Mouse (Mus musculus) heart, embryonic 12.5 days (tissue): ENCODE measurements around the gene Gramd4. TPM values are rescaled to one million over a fixed set of nuclear protein-coding genes. Genes with fewer than 3 reads are reported as not detected.
"Not testable (repeated sequence)": the region's sequence is repeated elsewhere in the genome, so short reads cannot be mapped to it uniquely, and the experiment has no call there.

Source experiments
- ATAC-seq: fragments of 200-750 bp; cut with Nextera tagmentation; 2 replicates; pipeline ENCODE4 v1.8.0; 2017; ENCODE audit warnings: moderate TSS enrichment, moderate library complexity; ENCODE audit not compliant: insufficient number of reproducible peaks, low FRiP score
- H3K27ac ChIP-seq: fragments of 300-500 bp; sonication (generic); 2 replicates; pipeline ENCODE4 v1.5.1; 2016; ENCODE audit warnings: mild to moderate bottlenecking, moderate library complexity; ENCODE audit not compliant: poor library complexity, severe bottlenecking
- H3K27me3 ChIP-seq: fragments of 300-500 bp; sonication (generic); replicated peaks from 2 replicates; pipeline ENCODE4 v1.6.1; 2016; ENCODE audit warnings: mild to moderate bottlenecking, moderate library complexity
- H3K36me3 ChIP-seq: fragments of 300-500 bp; sonication (generic); 2 replicates; pipeline ENCODE4 v1.6.1; 2016; ENCODE audit warnings: mild to moderate bottlenecking, moderate library complexity
- H3K4me1 ChIP-seq: fragments of 300-500 bp; sonication (generic); replicated peaks from 2 replicates; pipeline ENCODE4 v1.6.1; 2016; ENCODE audit warnings: mild to moderate bottlenecking
- H3K4me2 ChIP-seq: fragments of 300-500 bp; sonication (generic); 2 replicates; pipeline ENCODE4 v1.6.1; 2016; ENCODE audit warnings: mild to moderate bottlenecking, moderate library complexity
- H3K4me3 ChIP-seq: fragments of 300-500 bp; sonication (generic); 2 replicates; pipeline ENCODE4 v1.5.1; 2016; ENCODE audit warnings: mild to moderate bottlenecking
- H3K9ac ChIP-seq: fragments of 300-500 bp; sonication (generic); 2 replicates; pipeline ENCODE4 v1.6.1; 2016; ENCODE audit warnings: mild to moderate bottlenecking, moderate library complexity
- H3K9me3 ChIP-seq: fragments of 300-500 bp; sonication (generic); replicated peaks from 2 replicates; pipeline ENCODE4 v1.6.1; 2016; ENCODE audit warnings: mild to moderate bottlenecking, moderate library complexity
- WGBS: fragments of 180-500 bp; shearing (Covaris S2); methylation state at CpG from one replicate; pipeline ENCODE4 v1.1.7; 2016; 5-methylcytosine and 5-hydroxymethylcytosine counted together
- polyA plus RNA-seq: library from polyadenylated mRNA; unstranded; fragments of >200 nt; fragmentation: Nextera tagmentation; extraction: Ambion mirVana; gene quantifications from 2 replicates; pipeline ENCODE4 v1.2.1, GENCODE M21; 2016

Gramd4 gene
- polyA plus RNA-seq, 1 experiment from 2014 or later = 14.3 TPM

DNA sequence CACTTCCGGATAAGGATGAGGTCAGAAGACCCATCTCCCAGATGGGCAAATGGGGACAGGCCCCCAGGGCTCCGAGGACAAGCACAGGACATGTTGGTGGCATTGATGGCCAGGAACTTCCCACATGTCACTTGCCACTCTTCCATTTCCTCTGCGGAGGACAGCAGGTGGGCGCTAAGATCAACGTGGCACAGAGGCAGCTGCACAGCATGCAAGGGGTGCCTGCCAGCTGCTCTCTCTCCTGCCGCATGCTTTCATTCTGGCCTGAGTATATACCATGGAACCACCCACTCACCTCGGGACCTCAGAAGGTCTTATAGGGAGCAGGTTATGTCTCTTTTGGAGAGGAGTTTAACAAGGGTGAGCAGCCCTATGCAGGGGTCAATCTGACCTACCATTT lies 87.1 kb downstream of the Gramd4 start:
- ATAC-seq = no peak
- H3K4me3 ChIP-seq = no peak overlapping the region
- H3K9me3 ChIP-seq = no peaks in the 10 kb centered on the region
- WGBS = 76% methylated on average over 7 of the region's 7 CpGs
- H3K4me1 ChIP-seq = no peaks in the 10 kb centered on the region
- no peak overlapping the region for H3K27ac ChIP-seq
- H3K36me3 ChIP-seq = peaks cover 79% of the 10 kb centered on the region
- H3K9ac ChIP-seq = no peak overlapping the region
- H3K27me3 ChIP-seq = no peaks in the 10 kb centered on the region
- H3K4me2 ChIP-seq = no peak overlapping the region

DNA sequence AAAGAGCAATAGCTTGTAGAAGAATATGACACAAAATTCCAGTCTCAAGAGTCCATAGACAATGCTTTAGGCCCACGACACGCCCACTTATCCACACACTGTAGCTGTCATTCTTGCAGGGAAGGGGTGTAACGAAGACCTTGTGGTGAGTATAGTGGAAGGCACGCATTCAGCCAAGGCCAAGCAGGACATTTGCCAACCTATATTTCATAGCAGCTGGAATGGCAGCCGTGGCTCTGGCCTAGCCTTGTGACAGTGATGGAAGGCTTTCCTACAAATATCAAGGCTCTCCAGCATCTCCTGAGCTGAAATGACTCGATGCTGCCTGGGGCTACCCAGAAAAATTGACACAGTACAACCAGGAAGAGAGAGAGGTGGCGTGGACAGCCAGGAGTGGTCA lies 87.6 kb downstream of the Gramd4 start:
- Histone ChIP-seq H3K4me3 (no peak overlapping the region), H3K27me3 (no peaks in the 10 kb centered on the region), H3K36me3 (peaks cover 81% of the 10 kb centered on the region), H3K4me2 (no peak overlapping the region), H3K9me3 (no peaks in the 10 kb centered on the region), H3K9ac (no peak overlapping the region), H3K27ac (no peak overlapping the region), H3K4me1 (no peaks in the 10 kb centered on the region)
- 81% methylated on average over 7 of the region's 7 CpGs for WGBS
- no peak for ATAC-seq

DNA sequence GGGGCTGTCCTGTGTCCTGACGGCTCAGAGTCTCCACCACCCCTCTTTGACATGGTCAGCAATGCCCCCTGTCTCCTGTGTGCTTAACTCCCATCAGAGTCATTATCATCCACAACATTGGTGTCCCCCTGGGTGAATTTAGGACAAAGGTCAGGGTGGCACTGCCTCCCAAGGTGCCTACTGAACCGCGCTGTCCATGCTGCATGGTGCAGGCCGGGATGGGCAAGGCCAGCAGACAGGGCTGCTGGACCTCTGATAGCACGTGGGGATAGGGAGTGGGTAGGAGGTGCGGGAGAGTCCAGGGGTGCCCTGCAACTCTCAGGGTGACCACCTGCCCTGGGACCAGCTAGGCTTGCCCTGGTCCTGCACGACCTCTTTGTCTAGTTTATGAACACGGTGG lies 89.4 kb downstream of the Gramd4 start:
- 86% methylated on average over 8 of the region's 8 CpGs for WGBS
- Histone ChIP-seq H3K27me3 (no peaks in the 10 kb centered on the region), H3K4me1 (no peaks in the 10 kb centered on the region), H3K9ac (no peak overlapping the region), H3K27ac (no peak overlapping the region), H3K4me2 (no peak overlapping the region), H3K4me3 (no peak overlapping the region), H3K9me3 (no peaks in the 10 kb centered on the region), H3K36me3 (peaks cover 82% of the 10 kb centered on the region)
- 0 out of 2 replicates have a peak, but pooled peaks have one; percentile 15 for ATAC-seq

DNA sequence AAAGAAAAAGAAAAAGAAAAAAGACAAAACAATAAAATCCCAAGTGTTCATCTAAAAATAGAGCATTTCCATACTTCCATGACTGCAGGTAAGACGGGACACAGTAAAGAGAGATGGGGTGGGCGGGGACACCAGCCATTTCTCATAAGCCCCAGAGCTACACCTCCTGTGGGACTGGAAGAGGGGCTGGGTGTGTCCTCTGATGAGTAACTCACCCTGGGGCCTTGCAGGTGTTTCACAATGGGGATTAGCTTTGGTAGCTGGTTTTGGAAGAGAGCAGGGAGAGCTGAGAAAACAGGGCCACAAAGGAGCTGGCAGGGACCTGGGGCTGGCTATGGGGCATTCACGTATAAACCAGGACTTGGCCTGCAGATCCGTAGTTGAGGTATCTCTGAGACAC lies 93.1 kb downstream of the Gramd4 start:
- Histone ChIP-seq H3K9me3 (no peaks in the 10 kb centered on the region), H3K27me3 (no peaks in the 10 kb centered on the region), H3K4me3 (no peak overlapping the region), H3K4me2 (no peak overlapping the region), H3K36me3 (peaks cover 84% of the 10 kb centered on the region), H3K9ac (no peak overlapping the region), H3K4me1 (no peaks in the 10 kb centered on the region), H3K27ac (no peak overlapping the region)
- WGBS = 75% methylated on average over 4 of the region's 4 CpGs
- ATAC-seq = no peak

DNA sequence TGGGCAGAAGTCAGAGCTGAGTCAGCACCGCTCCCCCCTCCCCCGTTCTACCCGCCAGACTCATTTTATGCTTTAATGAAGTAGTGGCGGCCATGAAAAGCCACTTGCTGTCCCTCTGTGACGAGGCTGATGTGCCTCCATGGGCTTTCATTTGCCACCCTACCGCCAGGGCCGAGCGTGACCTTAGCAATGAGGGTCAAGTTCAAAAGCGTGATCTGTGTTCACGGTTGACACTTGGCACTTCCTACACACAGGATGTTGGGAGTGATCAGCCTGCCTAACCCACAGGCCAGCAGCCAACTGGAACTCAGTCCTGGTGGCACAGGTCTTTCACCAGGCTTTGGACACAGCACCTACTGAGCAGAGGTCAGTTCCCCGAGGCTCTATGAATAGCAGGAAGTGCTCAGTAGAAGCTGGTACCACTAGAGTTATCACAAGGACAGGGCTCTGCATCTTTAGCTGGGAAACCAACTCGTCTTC lies 96.0 kb downstream of the Gramd4 start:
- no peaks in the 10 kb centered on the region for H3K4me1 ChIP-seq
- no peak overlapping the region for H3K4me3 ChIP-seq
- peaks cover 81% of the 10 kb centered on the region for H3K36me3 ChIP-seq
- ATAC-seq = no peak
- no peak overlapping the region for H3K9ac ChIP-seq
- no peaks in the 10 kb centered on the region for H3K27me3 ChIP-seq
- WGBS = 87% methylated on average over 12 of the region's 12 CpGs
- no peak overlapping the region for H3K27ac ChIP-seq
- H3K4me2 ChIP-seq = no peak overlapping the region
- no peaks in the 10 kb centered on the region for H3K9me3 ChIP-seq

DNA sequence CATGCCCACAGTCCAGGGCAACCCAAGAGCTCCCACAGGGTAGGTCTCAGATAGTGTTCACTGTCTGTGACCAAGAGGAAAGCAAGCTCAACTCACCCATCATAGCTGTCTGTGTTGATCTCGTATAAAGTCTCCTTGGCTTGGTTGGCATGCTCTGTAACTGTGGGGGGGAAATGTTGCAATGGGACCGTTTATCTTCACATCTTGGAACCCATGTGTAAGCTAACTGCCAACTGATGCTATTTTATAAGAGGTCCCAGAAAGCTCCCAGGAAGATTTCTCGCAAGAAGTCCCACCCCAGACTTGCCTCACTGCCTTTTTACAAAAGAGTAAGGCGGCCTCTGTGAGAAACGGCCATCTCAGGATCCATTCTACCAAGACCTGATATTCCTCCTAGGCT lies 99.0 kb downstream of the Gramd4 start:
- WGBS = 83% methylated on average over 5 of the region's 5 CpGs
- H3K36me3 ChIP-seq = peaks cover 62% of the 10 kb centered on the region

DNA sequence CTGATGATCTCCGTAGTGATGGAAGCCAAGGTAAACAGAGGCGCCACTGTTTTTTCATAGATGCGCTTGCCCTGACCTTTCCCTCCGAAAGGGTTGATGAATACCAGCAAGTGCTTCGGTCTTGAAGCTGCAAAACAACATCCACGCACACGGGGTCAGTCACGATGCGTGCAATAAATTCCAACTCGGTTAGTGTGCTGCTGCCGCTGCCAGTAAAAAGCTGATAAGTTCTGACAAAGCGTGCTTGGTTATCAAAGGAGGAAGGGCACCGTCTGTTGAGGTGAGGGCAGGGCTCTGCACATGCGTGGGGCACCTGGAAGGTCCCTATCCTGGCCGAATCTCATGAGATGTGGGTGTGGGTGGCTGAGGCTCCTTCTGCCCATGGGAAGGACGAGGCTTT lies 101.6 kb downstream of the Gramd4 start:
- peaks cover 4% of the 10 kb centered on the region; the same call in 1 of the 2 replicates for H3K9me3 ChIP-seq
- H3K27ac ChIP-seq = no peak overlapping the region
- H3K9ac ChIP-seq = no peak overlapping the region
- H3K4me1 ChIP-seq = peaks cover 14% of the 10 kb centered on the region
- H3K4me3 ChIP-seq = no peak overlapping the region
- no peak overlapping the region for H3K4me2 ChIP-seq
- H3K27me3 ChIP-seq = no peaks in the 10 kb centered on the region
- 52% methylated on average over 16 of the region's 16 CpGs for WGBS
- no peak for ATAC-seq
- peaks cover 63% of the 10 kb centered on the region for H3K36me3 ChIP-seq

More for the DNA sequence above, 99.0 kb downstream of the Gramd4 start:
- H3K9me3 ChIP-seq = no peaks in the 10 kb centered on the region
- H3K4me2 ChIP-seq = no peak overlapping the region
- no peak overlapping the region for H3K9ac ChIP-seq
- H3K4me3 ChIP-seq = no peak overlapping the region
- no peak overlapping the region for H3K27ac ChIP-seq
- no peak for ATAC-seq
- peaks cover 14% of the 10 kb centered on the region for H3K4me1 ChIP-seq
- no peaks in the 10 kb centered on the region for H3K27me3 ChIP-seq

DNA sequence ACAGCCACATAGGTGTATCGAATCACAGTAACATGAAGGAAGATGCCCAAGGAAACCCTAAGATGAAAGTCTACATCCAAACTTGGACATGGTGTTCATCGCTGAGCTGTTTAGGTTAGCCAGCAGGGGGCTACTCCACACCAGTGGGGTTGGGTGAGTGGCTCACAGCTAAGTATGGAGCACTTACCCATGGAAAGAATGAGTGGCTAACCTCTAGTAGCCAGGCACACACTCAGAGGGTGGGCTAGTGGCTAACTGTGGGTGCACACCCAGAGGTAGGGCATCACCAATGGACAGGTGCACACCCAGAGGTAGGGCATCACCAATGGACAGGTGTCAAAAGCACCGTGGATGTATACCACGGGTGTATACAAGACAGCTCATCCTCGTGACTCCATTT lies 102.2 kb downstream of the Gramd4 start:
- Histone ChIP-seq H3K4me1 (peaks cover 14% of the 10 kb centered on the region), H3K27me3 (no peaks in the 10 kb centered on the region), H3K27ac (no peak overlapping the region), H3K4me2 (no peak overlapping the region), H3K9me3 (peaks cover 4% of the 10 kb centered on the region; the same call in 1 of the 2 replicates), H3K9ac (no peak overlapping the region), H3K4me3 (no peak overlapping the region), H3K36me3 (peaks cover 61% of the 10 kb centered on the region)
- ATAC-seq = no peak
- WGBS = 83% methylated on average over 5 of the region's 5 CpGs

DNA sequence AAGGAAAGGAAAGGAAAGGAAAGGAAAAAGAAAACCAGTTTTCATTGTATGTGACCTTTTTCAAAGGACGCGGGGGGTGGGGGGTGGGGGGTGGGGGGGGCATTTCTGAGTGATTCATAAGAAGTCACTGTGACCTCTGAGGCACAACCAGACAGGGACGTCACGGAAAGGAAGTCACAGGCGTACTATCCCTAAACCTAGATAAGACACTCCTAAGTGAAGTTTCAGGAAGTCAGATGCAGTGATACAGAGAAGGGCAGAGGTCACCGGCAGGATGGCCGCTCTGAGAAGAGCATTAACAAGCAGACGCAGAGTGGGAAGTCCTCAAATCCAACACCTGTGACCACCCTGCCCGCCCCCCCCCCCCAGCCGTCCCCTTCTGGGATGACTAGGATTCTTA lies 103.4 kb downstream of the Gramd4 start:
- Histone ChIP-seq H3K27me3 (no peaks in the 10 kb centered on the region), H3K4me3 (no peak overlapping the region), H3K36me3 (peaks cover 55% of the 10 kb centered on the region), H3K9me3 (peaks cover 4% of the 10 kb centered on the region; the same call in 1 of the 2 replicates), H3K9ac (no peak overlapping the region), H3K27ac (no peak overlapping the region), H3K4me1 (peaks cover 14% of the 10 kb centered on the region), H3K4me2 (no peak overlapping the region)
- WGBS = 50% methylated on average over 10 of the region's 10 CpGs
- no peak for ATAC-seq

DNA sequence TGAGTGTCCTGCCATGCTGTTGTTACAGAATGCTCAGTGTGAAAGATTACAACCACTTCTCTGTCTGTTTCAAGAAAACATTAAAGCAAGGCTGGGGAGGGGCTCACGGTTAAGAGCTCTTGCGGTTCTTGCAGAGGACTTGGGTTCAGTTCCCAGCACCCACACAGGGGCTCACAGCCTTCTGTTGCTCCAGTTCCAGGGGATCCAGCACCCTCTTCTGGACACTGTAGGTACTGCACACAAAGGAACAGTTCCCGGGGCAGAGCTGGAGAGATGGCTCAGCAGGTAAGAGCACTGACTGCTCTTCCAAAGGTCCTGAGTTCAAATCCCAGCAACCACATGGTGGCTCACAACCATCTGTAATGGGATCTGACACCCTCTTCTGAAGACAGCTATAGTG lies 104.3 kb downstream of the Gramd4 start:
- not testable (repeated sequence) for H3K9me3 ChIP-seq, H3K27ac ChIP-seq, ATAC-seq, H3K4me2 ChIP-seq, H3K9ac ChIP-seq, H3K4me3 ChIP-seq, H3K27me3 ChIP-seq
- peaks cover 14% of the 10 kb centered on the region for H3K4me1 ChIP-seq
- H3K36me3 ChIP-seq = peaks cover 46% of the 10 kb centered on the region
- 97% methylated on average over 3 of the region's 3 CpGs for WGBS

DNA sequence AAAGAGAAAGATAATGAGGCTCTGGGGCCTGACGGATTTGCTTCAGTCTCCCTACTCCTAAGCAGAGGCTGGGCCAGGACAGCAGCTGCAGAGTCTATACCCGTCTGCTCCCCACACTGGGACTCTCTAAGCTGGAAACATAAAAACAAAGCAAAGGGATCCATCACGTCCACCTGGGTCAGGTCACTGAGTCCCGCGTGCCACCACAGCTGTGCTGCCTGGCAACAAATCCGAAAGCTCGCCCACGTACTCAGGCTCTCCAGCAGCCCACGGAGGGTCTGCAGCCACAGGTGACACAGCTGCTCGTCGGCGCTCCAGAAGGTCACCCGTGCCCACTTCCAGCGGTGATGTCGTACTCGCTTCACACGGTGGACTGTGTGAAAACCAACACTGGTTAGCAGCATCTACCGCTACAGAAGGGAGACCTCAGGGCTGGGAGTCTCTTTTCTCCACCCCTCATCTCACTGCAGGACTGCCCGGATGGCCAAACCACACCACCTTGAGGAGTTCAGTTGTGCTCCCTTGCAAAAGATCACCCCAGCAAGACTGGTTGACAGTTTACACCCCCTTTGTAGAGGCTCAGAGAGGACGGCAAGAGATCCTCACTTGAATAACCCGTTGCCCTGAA lies 107.3 kb downstream of the Gramd4 start:
- ATAC-seq = no peak

More for the DNA sequence above, 107.3 kb downstream of the Gramd4 start:
- no peak overlapping the region for H3K9ac ChIP-seq
- H3K4me2 ChIP-seq = no peak overlapping the region
- peaks cover 4% of the 10 kb centered on the region; the same call in 1 of the 2 replicates for H3K9me3 ChIP-seq
- H3K36me3 ChIP-seq = peaks cover 37% of the 10 kb centered on the region
- H3K4me1 ChIP-seq = peaks cover 28% of the 10 kb centered on the region
- H3K27me3 ChIP-seq = no peaks in the 10 kb centered on the region
- H3K4me3 ChIP-seq = no peak overlapping the region
- WGBS = 77% methylated on average over 21 of the region's 21 CpGs
- H3K27ac ChIP-seq = no peak overlapping the region
